Mouse (Mus musculus): ENCODE results near the gene Bnc2.

Gene Bnc2

DNA sequence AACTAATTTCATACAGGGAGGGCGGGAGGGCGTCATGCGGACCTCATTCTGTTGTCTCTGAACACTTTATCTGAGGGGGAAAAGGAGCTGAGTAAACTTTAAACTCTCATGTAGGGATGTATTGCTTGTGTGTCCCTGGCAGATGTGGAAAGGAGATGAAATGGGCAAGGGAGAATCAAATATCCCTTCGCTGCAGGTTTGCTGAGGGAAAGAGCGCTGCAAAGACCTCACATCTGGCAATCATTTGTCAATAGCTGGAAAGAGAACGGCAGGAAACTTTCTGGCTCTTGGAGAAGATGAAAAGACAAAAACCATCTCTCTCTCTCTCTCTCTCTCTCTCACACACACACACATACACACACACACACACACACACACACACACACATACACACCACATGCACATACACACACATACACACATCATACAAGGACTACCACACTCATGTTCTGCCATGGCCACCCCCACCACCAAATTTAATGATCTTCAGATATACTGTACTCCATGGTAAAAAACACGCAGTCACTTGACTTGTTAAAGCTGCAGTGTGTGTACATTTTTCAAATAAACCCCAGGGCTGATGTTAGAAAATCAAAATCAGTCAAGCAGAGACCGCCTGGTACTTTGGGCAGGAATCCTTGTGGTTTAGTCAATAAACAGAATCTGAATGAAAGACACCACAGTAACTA is 172.3 kb downstream of the Bnc2 start:
- DNase-seq, result no peak

DNA sequence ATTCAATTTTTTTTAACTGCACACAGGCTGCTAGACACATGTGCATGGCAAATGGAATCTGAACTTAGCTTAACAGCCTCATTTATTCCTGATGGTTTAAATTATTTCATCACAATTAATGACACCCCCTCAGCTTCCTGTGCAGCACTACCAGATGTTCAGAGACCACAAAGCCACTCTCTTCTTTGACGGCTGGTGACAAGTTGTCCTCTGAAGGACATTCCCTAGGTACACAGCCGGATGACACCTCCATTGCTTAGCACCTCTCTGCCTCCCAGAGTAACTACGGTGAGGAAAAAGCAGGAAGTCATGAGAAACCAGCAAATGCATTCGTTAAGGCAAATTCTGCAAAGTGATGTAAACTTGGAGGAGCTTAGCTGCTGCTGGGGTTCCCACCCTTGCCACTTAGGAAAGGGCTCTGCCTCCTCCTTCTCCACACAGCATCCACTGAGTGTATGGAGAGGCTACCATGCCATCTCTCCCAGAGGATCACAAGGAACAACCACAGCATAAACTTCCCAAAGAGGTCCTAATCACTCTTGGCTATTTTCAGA is 174.2 kb downstream of the Bnc2 start:
- DNase-seq, result no peak

DNA sequence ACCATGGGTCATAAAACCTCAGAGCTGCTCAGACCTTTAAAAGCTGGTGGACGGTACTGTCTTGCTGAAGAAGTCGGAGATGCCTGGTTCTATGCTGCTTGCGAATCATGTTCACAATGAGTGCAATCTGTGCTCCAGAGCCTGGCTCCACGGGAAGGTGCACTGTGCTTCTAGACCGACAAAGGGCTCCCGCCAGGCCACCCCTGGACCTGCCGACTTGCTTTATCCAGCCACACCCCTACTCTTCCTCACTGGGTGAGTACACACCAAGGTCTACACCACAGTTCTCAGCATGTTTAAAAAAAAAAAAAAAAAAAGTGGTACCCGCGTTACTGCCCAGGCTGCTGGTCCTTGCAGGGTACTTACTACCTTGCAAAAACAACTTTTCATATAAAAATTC is 174.8 kb downstream of the Bnc2 start:
- no peak for DNase-seq

DNA sequence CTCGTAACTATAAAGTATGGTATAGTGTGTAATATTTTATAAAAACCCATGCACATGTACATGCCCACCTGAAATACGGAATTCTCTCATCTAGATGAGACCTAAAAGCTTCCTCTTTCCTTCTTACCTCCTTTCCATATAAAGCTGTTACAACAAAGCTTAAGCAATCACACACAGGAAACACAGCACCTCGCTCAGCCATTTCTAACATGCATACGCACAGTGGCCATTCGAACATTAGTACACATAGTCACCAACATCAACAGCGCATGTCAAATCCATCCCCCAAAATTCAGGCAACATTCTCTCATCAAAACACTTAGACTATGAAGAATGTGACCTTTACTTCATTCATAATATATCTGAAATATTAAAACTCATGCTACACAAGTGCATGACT is 176.6 kb downstream of the Bnc2 start:
- DNase-seq, result no peak

DNA sequence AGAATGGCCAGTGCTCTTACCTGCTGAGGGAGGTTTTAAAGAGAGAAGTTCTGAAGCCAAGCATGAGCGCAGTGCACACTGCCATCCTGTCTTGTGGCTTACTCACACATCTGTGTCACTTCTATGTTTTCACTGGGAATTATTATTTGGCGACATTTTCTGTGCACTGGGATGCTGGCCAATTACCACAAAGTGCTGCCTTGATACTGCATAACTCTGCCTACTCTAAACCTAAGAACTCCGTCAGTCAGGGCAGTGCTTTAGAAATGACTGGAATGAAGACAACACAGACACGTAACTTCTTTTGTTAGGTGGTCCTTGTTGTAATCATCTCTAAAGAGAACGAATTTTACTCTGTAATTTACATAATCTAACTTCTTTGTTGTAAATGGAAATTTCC is 186.8 kb downstream of the Bnc2 start:
- no peak for DNase-seq

DNA sequence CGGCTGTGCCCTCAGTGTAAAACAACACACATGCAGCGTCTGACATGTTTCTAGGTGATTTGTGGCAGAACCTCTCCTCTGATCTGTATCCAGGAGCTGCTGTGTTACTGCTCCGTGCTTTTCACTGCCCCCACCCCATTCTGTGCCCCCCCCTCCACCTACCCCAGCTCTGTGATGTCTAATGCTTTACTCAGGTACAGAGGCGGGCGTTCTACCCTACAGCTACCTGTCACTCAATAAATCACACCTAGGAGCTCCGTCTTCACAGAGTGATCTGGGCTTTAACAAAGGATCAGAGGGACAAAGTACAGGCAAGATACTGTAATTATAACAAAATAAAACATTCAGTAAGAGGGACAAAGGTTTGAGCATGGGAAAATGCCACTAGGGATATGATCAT is 192.4 kb downstream of the Bnc2 start:
- DNase-seq, result no peak

DNA sequence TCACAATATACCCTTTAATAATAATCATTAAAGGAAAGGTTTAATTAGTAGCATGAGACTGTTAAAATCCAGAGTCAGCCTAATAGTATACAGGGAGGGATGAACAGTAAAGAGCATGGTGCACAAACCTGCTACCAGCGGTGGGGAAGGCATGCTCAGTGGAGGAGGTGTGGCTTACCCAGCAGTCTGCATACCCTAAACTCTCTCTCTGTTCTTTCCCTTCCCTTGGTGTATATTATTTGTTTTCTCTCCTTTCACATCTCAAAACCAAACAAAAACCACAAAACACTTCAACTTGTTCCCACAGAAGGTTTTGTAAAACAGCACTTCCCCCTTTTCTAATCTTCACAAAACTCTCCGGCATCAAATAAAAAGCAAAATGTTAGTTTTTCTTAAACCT is 202.4 kb downstream of the Bnc2 start:
- DNase-seq, result no peak

DNA sequence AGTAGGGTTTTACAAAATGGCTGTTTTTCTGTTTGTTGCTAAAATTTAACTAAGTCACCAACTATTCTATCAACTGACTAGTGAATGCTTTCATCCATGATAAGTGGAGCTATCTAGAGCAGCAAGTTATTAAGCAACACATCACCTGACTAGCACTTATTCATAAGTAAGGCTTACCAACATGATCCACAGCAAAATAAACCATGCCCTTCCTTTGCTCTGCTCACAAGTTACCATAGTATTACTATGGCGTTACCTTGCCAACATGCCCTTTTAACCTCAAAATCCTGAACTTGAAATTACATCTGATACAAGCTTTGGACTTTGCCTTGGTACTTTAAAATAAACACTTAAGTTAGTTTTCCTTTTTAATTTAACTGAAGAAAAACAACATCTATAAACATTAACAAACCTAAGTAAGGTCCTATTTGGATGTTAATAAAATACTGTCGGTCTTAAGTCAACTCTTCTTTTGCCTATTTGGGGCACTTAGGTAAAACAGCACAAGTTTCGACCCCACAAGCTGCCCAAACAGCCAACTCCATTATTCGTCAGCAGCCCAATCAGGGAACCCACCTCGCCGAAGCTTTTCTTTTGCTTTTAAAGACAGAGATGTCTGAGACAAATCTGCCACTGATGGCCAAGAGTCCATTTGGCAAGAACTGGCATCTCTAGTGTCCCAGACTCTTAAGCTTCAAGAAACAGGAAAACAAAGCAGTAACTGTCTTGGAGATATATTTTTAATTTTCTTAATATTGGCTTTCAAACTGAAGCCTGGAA is 204.8 kb downstream of the Bnc2 start:
- no peak for DNase-seq

DNA sequence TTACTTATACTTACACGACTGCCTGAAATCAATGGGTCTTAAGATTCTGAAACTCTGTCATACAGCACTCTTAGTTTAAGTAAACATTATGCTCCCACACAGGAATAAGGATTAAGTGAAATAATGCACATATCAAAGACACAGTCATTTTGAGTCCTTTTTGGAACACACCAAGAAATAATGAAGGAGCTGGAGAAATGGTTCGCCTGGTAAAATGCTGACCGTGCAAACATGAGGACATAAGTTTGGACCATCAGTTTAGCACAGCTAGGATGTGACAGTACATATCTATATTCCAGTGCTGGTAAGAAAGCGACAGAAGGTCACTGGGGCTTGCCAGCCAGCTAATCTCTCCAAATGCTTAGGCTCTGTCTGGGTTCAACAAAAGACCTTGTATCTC is 205.7 kb downstream of the Bnc2 start:
- DNase-seq, result no peak

DNA sequence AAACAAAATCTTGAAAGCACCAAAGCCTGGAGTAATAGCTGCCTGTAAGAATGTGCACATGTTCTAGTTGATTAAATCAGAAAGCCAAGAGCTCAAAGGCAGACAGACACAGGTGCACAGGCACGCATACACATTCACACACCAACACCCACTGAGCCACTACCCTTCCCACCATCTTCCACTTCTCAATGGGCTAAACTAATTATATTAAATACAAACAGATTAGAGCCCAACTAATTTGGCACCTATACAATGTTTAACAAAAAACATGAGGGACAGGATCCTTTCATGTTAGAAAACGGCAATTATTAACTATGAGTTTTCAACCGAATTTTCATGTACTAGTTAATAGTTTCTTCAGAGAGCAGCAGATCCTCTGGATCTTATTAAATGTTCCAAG is 207.4 kb downstream of the Bnc2 start:
- no peak for DNase-seq

DNA sequence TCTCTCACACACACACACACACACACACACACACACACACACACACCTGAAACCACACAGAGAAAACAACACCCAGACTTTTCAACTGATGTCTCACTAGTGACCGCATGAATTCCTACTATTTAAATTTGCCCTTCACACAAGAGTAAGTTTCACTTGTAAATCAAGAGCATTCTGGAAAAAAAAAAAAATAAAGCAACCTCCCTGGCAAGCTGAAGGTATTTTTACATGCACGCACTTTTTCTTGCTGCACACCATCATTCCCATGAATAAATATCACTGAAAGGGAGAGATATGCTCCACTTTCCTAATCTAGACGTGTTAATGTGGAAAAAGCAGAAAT is 216.9 kb downstream of the Bnc2 start:
- DNase-seq, result no peak

DNA sequence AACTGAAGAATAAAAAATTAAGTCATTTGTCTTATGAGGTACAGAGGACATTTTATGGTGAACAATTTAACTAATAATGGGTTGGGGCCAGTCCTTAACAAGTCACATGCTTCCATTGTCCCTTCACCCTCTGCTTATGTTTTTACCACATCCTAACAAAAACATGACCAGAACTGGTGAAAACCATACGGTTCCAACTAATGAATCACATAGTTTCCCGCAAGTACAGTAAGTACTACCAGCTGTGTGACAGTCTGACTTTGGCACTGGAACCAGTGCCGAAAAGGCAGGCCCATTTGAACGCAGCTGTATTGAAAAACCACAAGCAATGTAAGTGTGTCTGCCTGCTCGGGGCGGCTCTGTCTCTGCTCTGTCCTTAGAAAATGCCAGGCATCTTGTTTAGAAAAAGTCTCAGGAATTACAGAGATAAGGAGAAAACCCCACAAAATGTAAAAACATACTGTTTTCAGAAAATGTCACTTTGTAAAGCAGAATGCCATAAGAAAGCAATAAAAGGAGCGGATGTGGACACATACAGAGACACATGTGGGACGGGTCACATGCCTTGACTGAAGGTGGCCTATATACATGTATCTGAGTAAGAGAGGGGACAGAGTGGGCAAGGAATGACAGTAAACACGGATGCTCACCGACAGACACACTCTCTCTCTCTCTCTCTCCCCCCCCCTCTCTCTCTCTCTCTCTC is 217.4 kb downstream of the Bnc2 start:
- DNase-seq, result no peak

DNA sequence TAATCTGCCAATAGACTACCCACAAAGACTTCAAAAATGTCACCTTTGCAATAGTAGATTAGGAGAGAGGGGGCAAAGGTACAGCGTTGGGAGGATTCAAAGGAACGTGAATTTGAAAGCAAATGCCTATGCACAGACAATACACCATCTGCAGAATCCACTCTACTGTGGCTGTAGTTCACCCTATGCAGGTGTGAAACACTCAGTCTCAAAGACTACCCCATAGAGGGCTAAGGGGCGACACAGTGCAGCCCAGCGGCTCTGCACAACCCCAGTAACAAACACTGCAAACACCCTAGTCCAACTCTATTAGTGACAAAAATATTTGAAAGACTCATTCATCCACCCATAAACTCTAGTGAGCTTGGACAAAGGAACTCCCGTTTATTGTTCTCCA is 218.2 kb downstream of the Bnc2 start:
- DNase-seq, result no peak

DNA sequence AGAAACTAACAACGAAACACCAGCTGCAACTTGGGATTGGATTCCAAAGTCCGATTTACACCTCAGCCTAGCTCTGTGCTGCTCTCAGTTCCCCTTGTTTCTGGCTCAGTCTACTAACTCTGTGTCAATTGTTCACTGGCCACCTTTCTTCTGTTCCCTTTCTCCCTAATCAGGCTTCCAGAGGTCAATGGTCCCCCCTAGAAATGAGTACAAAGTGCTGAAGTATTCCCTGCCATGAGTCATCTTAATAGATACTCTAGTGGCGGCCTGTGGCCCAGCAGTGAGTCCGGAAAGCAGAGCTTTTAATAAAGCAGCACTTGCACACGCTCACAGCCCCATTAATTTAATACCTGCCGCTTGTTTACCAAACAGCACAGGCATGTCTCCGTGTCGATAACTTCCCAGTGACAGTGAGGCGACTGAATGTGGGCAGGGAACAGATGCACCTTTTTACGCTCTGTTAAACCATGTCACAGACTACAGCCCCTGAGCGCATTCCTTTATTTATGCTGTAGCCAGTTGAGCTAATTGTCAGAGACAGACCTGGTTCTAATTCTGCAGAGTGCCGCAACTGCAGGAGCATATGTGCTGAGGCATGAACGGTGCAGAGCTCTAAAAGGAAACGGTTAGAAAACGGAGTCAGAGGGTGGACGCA is 218.8 kb downstream of the Bnc2 start:
- DNase-seq, result no peak

DNA sequence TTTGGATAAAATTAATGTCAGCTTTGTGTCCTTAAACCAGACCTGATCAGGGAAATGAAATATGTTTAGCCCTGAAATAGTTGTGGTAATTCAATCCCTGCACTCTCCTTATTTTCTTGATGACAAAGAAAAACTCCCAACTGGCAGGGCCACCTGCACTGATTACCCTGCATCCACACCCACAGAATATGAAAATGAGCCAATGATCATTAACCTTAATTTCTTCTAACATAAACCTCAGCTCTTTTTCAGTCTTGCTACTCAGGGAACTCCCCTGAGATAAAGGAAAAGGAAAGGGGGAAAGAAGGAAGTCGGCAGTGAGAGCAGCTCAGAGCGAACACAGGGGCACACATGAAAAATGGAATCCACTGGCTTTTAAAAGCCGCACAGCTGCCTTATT is 220.6 kb downstream of the Bnc2 start:
- DNase-seq, result no peak

DNA sequence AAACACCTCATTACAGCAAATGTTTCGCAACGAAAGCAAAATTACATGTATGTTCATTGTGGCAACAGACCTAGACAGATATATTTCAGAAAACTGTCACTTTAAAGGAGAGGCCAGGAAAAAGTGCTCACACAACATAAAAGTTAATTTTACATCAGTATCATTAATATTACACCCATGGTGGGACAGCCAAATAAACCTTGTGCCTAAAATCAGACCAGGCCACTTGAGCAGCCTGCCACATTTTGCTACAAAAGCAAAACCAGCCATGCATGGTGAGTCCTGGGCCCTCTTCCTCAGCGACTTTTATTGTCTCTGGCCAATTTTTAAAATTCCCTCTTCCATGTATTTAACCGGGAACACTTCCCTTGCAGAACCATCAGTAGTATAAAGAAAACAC is 221.5 kb downstream of the Bnc2 start:
- DNase-seq, result no peak

DNA sequence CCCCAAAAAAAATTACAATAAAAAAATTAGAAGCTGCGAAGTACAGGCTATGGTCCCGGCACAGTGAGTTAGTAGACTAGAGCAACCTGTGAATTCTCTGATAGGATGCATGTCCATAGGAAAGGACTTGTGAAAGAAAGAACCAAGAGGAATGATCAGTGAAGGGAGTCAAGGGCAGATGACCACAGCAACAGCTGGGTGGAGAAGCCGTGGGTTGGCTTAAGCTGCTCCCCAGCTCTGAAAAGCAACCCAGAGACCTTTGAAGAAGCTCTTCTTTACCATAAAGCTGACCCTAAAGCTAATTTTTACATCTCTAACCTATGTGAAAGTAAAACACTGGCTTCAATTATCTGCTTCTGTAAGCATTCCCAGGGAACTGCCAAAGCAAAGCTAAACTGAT is 222.4 kb downstream of the Bnc2 start:
- no peak for DNase-seq

DNA sequence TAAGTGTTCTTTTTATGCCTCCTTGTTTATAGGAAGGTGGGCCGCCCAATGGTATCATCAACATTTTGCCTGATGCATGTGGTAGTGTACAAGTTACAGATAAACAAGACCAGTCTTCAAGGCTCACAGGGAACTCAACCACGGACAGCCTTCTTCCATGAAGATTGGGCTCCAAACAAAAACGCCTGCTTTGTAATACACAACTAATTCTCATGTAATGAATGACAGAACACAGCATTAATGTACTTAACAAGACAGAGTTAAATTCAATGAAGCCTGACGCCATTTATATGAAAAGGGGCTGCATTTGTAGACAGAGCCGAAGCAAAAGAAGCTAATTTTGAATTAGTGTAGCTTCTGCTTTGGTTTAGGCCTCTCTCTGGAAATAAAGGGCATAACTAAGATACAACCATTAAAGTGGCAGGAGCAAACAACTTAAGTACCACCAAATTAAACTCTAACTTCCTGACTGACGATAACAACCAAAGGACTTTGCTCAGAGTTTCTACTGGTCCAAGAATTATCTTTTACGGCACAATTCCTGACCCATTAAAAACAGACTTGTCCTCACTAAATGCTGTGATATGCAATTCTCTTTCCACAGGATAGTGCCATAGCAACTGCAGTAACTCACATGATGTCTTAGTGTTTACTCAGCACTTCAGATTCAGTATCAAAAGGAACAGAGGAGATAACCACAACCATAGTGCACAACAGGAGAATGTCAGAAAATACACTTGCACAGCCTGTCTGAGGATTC is 225.6 kb downstream of the Bnc2 start:
- DNase-seq, result no peak

DNA sequence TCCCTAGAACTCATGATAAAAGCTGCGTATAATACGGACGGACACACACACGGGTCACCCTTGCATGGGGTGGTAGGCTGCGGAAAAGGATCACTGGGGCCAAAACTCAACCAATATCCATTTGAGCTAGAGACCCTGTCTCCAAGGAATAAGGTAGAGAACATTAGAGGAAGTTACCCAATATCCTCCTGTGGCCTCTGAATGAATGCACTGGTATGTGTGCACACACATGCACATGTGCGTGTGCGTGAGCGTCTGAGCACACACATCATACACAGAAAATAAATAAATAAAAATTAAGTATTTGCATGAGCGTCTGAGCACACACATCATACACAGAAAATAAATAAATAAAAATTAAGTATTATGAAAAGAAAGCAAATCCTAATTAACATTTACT is 241.8 kb downstream of the Bnc2 start:
- no peak for DNase-seq

DNA sequence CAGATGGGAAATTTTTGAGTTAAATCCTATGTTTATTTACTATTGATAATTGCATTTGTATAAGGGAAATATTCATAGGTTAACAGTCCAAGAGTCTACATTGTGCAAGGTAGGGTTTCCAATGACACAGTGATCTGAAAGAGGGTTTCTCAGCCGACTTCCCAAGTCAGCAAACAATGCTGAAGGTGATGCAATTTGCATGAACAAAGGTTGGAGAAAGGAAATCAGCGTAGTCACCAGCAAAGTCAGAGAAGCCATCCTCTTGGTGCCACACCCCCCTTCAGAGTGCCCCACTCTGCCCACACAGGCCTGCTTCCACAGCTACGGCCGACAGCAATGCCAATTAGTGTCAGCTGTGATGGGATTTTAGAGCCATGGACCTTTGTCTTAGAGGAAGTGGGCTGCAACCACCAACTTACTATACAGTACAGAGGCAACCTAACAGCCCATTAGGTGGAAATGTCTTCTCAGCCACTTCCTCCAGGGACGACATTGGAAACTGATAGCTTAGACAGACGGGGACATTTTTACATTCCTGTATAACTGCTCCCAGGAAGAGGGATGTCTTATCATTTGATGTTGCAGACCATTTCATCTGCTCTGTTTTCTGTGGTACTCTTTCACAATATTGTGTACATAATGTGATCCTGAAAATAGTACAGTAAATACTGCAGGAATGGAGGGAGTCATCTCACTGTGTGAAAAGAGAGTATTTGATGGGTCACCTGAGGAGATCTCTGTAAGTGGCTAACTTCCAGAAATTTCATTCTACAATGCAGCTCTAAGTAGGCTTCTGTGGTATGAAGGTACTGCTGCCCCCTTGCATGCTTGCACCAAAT is 243.2 kb downstream of the Bnc2 start:
- no peak for DNase-seq

DNA sequence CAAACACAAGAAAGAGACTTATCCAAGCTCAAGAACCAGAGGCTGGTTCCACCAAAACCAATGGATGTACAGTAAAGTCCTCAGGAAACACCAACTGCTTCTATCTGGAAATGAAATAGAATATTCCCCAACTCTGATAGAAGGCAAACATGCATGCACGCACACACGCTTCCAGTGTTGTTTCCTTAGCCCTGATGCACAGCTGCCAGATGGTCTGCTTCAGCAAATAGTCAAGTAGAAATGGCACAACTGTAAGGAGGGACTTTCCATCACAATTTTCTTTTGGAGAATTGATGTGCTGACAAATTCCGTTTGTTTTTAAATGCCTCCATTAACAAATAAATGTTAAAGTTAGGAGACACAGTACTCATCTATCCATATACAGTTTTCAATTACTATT is 247.1 kb downstream of the Bnc2 start:
- DNase-seq, result no peak

DNA sequence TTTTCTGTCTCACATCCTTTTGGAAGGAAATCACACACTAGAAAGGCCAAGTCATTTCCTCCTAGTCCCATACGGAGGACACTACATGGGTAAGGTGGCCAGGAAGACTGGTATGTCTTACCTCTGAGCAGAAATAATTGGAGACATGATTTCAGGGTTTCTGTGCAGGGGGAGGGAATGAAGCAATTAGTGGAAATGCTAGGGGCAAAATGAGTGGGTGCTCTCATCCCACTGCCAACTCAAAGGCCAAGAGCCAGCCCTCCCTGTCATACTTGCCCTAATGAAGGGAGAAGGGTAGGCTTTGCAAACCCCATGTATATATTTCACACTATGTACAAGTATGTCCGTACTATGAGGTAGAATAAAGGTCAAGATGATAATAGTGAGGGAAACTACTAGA is 263.6 kb downstream of the Bnc2 start:
- no peak for DNase-seq
